Mouse (Mus musculus) ES-E14 (cell line): ENCODE measurements at regions not wholly inside any gene's neighbourhood (a gene's known extent, or its start where the extent isn't known, plus 50 kb on each side); places are given as distances from the start of the nearest gene placed in this dataset.

Experiments
- DNase-seq: peaks from one replicate; pipeline ENCODE4 v3.0.0-alpha.2; 2013; ENCODE audit warnings: low read depth, low spot score
- H3K27ac ChIP-seq: 2 replicates; pipeline ENCODE4 v1.5.1; 2012; ENCODE audit warnings: low read depth, mild to moderate bottlenecking, low read length, moderate library complexity, mixed read lengths; ENCODE audit not compliant: poor library complexity, insufficient read depth, severe bottlenecking
- H3K36me3 ChIP-seq: 2 replicates; pipeline ENCODE4 v1.6.1; 2012; ENCODE audit warnings: mild to moderate bottlenecking, low read length, moderate library complexity, mixed read lengths; ENCODE audit not compliant: control insufficient read depth, poor library complexity, insufficient read depth, severe bottlenecking
- H3K4me1 ChIP-seq, 2 experiments: fragments of 150-350 bp in 1 of 2; sonication (generic) in 1 of 2; 2 replicates each; pipeline ENCODE4 v1.6.1; 2012; ENCODE audit warnings: low read length in 2 of 2, mild to moderate bottlenecking in 1 of 2, mixed read lengths in 1 of 2; ENCODE audit not compliant: control insufficient read depth in 2 of 2, insufficient read depth in 2 of 2, poor library complexity in 1 of 2
- H3K4me3 ChIP-seq, 2 experiments: fragments of 150-350 bp in 1 of 2; sonication (generic) in 1 of 2; 2 replicates each; pipeline ENCODE4 v1.5.1; 2012; ENCODE audit warnings: low read length in 2 of 2, low read depth in 1 of 2, mild to moderate bottlenecking in 1 of 2, mixed read lengths in 1 of 2; ENCODE audit not compliant: insufficient read depth in 1 of 2, poor library complexity in 1 of 2, severe bottlenecking in 1 of 2
- H3K9ac ChIP-seq: 2 replicates; pipeline ENCODE4 v1.6.1; 2012; ENCODE audit warnings: low read depth, mild to moderate bottlenecking, low read length, mixed read lengths; ENCODE audit not compliant: poor library complexity, insufficient read depth, severe bottlenecking
- H3K9me3 ChIP-seq: fragments of 150-350 bp; sonication (generic); 2 replicates; pipeline ENCODE4 v1.6.1; 2012; ENCODE audit warnings: low read depth, mild to moderate bottlenecking, low read length; ENCODE audit not compliant: control insufficient read depth, insufficient read depth
- CHD2 ChIP-seq: IDR thresholded peaks from 2 replicates; pipeline ENCODE4 v1.6.1; 2014; ENCODE audit warnings: mild to moderate bottlenecking, low read depth, low read length, inconsistent platforms
- HCFC1 ChIP-seq: IDR thresholded peaks from 2 replicates; pipeline ENCODE4 v1.6.1; 2012; ENCODE audit warnings: low read length, inconsistent platforms, borderline replicate concordance; ENCODE audit not compliant: insufficient read depth
- MAFK ChIP-seq: IDR thresholded peaks from 2 replicates; pipeline ENCODE4 v1.6.1; 2014; ENCODE audit warnings: mild to moderate bottlenecking, low read depth, low read length, inconsistent platforms; ENCODE audit not compliant: insufficient read depth
- ZC3H11A ChIP-seq: IDR thresholded peaks from 2 replicates; pipeline ENCODE4 v1.6.1; 2012; ENCODE audit warnings: low read depth, mild to moderate bottlenecking, inconsistent platforms, low read length, borderline replicate concordance
- ZNF384 ChIP-seq: IDR thresholded peaks from 2 replicates; pipeline ENCODE4 v1.6.1; 2012; ENCODE audit warnings: low read depth, low read length, inconsistent platforms
- in situ Hi-C, 2 experiments: fragments of 600-800 bp; cut with MboI; formaldehyde crosslinking; loops; one replicate each; pipeline ENCODE4 v1.15.1; 2025; ENCODE audit warnings: low sequenced_read_pairs in 2 of 2, inconsistent platforms in 1 of 2; ENCODE audit not compliant: unreplicated experiment in 2 of 2

DNA sequence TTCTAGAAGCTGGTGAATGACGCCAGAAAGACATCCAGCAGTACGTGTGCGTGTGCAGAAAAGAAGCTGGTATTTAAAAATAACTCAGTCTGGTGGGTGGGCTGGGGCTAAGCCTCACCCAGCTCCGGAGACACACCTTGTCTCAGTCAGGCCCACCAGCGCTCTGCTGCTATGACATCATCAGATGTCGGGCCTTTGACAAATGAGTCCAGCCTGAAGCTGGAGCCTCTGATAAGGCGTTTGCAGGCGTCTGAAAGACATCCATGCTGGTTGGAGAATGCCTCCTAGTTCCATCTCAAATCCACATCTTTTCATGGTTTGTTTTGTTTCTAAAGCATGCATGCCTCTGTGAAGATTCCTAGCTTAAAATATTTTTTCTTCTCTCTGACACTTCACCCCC is 344.2 kb downstream of the H2al1j start:
- no peak for TF ChIP-seq MAFK
- no peak for TF ChIP-seq HCFC1
- TF ChIP-seq CHD2, result no peak
- H3K9ac ChIP-seq, result no peak overlapping the region
- DNase-seq, result no peak
- in situ Hi-C loops, result loop anchor here in 1 of 2 experiments (25.0 kb wide), 1 partner anchor 415 kb away; no protein-coding TSS in a partner anchor
- H3K27ac ChIP-seq, result no peak overlapping the region
- peaks cover 0 to 2% of the 10 kb centered on the region in 2 experiments; a peak in 1 of 4 replicates for H3K4me1 ChIP-seq
- no peaks in the 10 kb centered on the region for H3K9me3 ChIP-seq
- H3K36me3 ChIP-seq, result no peaks in the 10 kb centered on the region
- H3K4me3 ChIP-seq, result no peak overlapping the region

GRCm38 (mm10) chrX:11678086-11678485 is 350.5 kb downstream of the H2al1j start:
- DNase-seq, result no peak
- Histone ChIP-seq H3K9me3 (no peaks in the 10 kb centered on the region), H3K27ac (no peak overlapping the region), H3K9ac (no peak overlapping the region), H3K4me1 (no peaks in the 10 kb centered on the region), H3K4me3 (no peak overlapping the region), H3K36me3 (no peaks in the 10 kb centered on the region)
- in situ Hi-C loops, result no loop called here
- TF ChIP-seq HCFC1 (no peak), MAFK (no peak), ZC3H11A (no peak), ZNF384 (no peak), CHD2 (no peak)

DNA sequence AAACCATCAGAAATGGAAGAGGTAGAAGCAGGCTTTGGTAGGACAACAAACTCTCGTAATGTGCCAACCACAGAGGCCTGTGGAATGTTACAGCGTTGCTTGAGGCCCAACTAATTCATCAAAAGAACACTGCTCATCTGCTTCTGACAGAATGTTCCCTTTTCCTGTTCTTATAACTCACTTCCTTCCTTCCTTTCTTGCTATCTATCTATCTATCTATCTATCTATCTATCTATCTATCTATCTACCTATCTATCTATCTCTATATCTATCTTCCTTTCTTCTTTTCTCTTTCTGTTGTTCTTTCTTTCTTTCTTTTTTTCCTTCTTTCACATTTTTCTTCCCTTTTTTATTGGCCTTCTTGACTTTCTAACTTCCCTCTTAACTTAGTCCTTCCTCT is 353.7 kb downstream of the H2al1j start:
- no peak overlapping the region for H3K4me3 ChIP-seq
- in situ Hi-C loops, result no loop called here

DNA sequence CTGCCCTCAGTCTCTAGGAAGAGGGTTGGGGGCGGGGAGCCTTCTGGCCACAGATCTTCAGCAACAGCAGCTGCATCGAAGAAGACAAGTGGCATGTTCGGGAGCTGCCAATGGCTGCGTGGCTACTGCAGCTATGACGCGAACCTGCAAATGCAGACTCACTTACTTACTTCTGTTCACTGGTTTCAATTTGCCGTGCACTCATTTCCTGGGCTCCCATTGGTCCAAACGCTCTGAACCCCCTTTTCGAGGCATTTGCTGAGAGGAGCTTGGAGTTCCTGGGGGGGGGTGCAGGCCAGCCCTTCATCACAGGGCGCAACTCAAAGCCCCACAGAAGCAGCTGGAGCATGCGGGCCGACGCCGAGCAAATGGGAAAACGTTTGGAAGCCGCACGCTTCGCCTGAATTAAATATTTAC is 362.4 kb downstream of the H2al1j start:
- no peak overlapping the region for H3K9ac ChIP-seq
- TF ChIP-seq CHD2 (no peak), ZNF384 (no peak), MAFK (no peak), HCFC1 (no peak), ZC3H11A (no peak)
- no peaks in the 10 kb centered on the region for H3K4me1 ChIP-seq
- in situ Hi-C loops, result no loop called here
- H3K36me3 ChIP-seq, result no peaks in the 10 kb centered on the region
- H3K27ac ChIP-seq, result no peak overlapping the region
- no peaks in the 10 kb centered on the region for H3K9me3 ChIP-seq
- H3K4me3 ChIP-seq, result no peak overlapping the region
- DNase-seq, result no peak

More for the DNA sequence above, 353.7 kb downstream of the H2al1j start:
- no peak overlapping the region for H3K9ac ChIP-seq
- no peaks in the 10 kb centered on the region for H3K9me3 ChIP-seq
- H3K36me3 ChIP-seq, result no peaks in the 10 kb centered on the region
- TF ChIP-seq CHD2 (no peak), HCFC1 (no peak), ZC3H11A (no peak), ZNF384 (no peak), MAFK (no peak)
- H3K4me1 ChIP-seq, result no peaks in the 10 kb centered on the region
- DNase-seq, result no peak
- no peak overlapping the region for H3K27ac ChIP-seq

- DNase-seq, result no peak
- no peak for TF ChIP-seq ZC3H11A
- TF ChIP-seq ZNF384, result no peak
- no peak for TF ChIP-seq MAFK
- no peak for TF ChIP-seq HCFC1
- TF ChIP-seq CHD2, result no peak
- no peak overlapping the region for H3K9ac ChIP-seq
- in situ Hi-C loops, result no loop called here
- H3K4me3 ChIP-seq, result no peak overlapping the region
- H3K36me3 ChIP-seq, result no peaks in the 10 kb centered on the region
- no peaks in the 10 kb centered on the region for H3K9me3 ChIP-seq
- no peak overlapping the region for H3K27ac ChIP-seq
- no peaks in the 10 kb centered on the region for H3K4me1 ChIP-seq
Observed at GRCm38 (mm10) chrX:11690446-11690845, 362.8 kb downstream of the H2al1j start.
